Mouse (Mus musculus) lung, postnatal 0 days (tissue): ENCODE measurements around the gene Ska2.

ENCODE experiments used
- CTCF ChIP-seq: IDR thresholded peaks from 2 replicates; pipeline ENCODE4 v1.5.1; 2016; ENCODE audit warnings: antibody characterized with exemption, mild to moderate bottlenecking
- EP300 ChIP-seq: IDR thresholded peaks from 2 replicates; pipeline ENCODE4 v1.6.1; 2016; ENCODE audit warnings: antibody characterized with exemption, mild to moderate bottlenecking, control low read depth

GRCm38 (mm10) chr11:87108409-87108754, 652 bp upstream of the Ska2 start, which contains the start of gene Prr11:
- TF ChIP-seq CTCF, result no peak
- no peak for TF ChIP-seq EP300
